Mouse (Mus musculus): ENCODE results near the gene Vmn1r27. TPM values are rescaled to one million over a fixed set of nuclear protein-coding genes. Genes with fewer than 3 reads are reported as not detected.

Gene Vmn1r27
- not detected for total RNA-seq (2022)

- DNase-seq, result no peak
Measured at GRCm38 (mm10) chr6:58218721-58219120, at the start of gene Vmn1r27. Gene Vmn1r27, minus strand, starts transcription at chr6:58218821.

- no peak for DNase-seq
Measured at GRCm38 (mm10) chr6:58261737-58262136, 43.1 kb upstream of the Vmn1r27 start, which contains the start of gene Vmn1r28. Gene Vmn1r28, plus strand, starts transcription at chr6:58262037.

GRCm38 (mm10) chr6:58216119-58216518 is 2.5 kb downstream of the Vmn1r27 start:
- no peak for DNase-seq

Other genes starting within 250 kb of the Vmn1r27 start
- not detected for gene Vmn1r25, start 238.0 kb downstream of the Vmn1r27 start, total RNA-seq (2022)
- gene Vmn1r26, start 203.7 kb downstream of the Vmn1r27 start, total RNA-seq (2022), result not detected
- gene Vmn1r28, start 43.2 kb upstream of the Vmn1r27 start, total RNA-seq (2022), result not detected
- gene Vmn1r29, start 82.7 kb upstream of the Vmn1r27 start, total RNA-seq (2022), result not detected
- not detected for gene Vmn1r30, start 224.6 kb upstream of the Vmn1r27 start, total RNA-seq (2022)